Mouse (Mus musculus): ENCODE measurements around the gene Tcte1. TPM values are rescaled to one million over a fixed set of nuclear protein-coding genes. Genes with fewer than 3 reads are reported as not detected.

Tcte1 gene
- polyA plus RNA-seq, 1 experiment from 2014 or later = 2.0 TPM

GRCm38 (mm10) chr17:45488321-45489254 is 34.6 kb upstream of the Tcte1 start:
- 87% methylated on average over 23 of the region's 23 CpGs for WGBS
- H3K27ac ChIP-seq (ENCODE audit: low read depth, low read length) = no peak overlapping the region
- no peak for ATAC-seq (ENCODE audit: low FRiP score)

GRCm38 (mm10) chr17:45489736-45490135 is 33.5 kb upstream of the Tcte1 start:
- Histone ChIP-seq H3K4me1 (replicated peaks; ENCODE audit: control insufficient read depth, insufficient read depth, low read length) (no peaks in the 10 kb centered on the region), H3K27me3 (ENCODE audit: control insufficient read depth, insufficient read depth, low read length) (no peaks in the 10 kb centered on the region), H3K27ac (ENCODE audit: low read depth, low read length) (no peak overlapping the region), H3K4me2 (replicated peaks; ENCODE audit: low read depth, low read length) (no peak overlapping the region), H3K4me3 (ENCODE audit: low read depth, low read length) (no peak overlapping the region), H3K36me3 (ENCODE audit: control insufficient read depth, insufficient read depth, low read length) (no peaks in the 10 kb centered on the region), H3K9ac (ENCODE audit: low read depth, low read length) (no peak overlapping the region), H3K9me3 (ENCODE audit: control insufficient read depth, low read length) (no peaks in the 10 kb centered on the region)
- WGBS = 84% methylated on average over 6 of the region's 6 CpGs
- ATAC-seq (ENCODE audit: low FRiP score) (no peak), DNase-seq (ENCODE audit: low spot score) (no peak)

More at GRCm38 (mm10) chr17:45488321-45489254, 34.6 kb upstream of the Tcte1 start:
- Histone ChIP-seq H3K4me1 (replicated peaks; ENCODE audit: control insufficient read depth, insufficient read depth, low read length) (no peaks in the 10 kb centered on the region), H3K9ac (ENCODE audit: low read depth, low read length) (no peak overlapping the region), H3K36me3 (ENCODE audit: control insufficient read depth, insufficient read depth, low read length) (no peaks in the 10 kb centered on the region), H3K4me3 (ENCODE audit: low read depth, low read length) (no peak overlapping the region), H3K27me3 (ENCODE audit: control insufficient read depth, insufficient read depth, low read length) (no peaks in the 10 kb centered on the region), H3K4me2 (replicated peaks; ENCODE audit: low read depth, low read length) (no peak overlapping the region), H3K9me3 (ENCODE audit: control insufficient read depth, low read length) (no peaks in the 10 kb centered on the region)
- DNase-seq (ENCODE audit: low spot score) = no peak

GRCm38 (mm10) chr17:45490532-45491154 is 32.6 kb upstream of the Tcte1 start:
- Histone ChIP-seq H3K27ac (ENCODE audit: low read depth, low read length) (no peak overlapping the region), H3K36me3 (ENCODE audit: control insufficient read depth, insufficient read depth, low read length) (no peaks in the 10 kb centered on the region), H3K4me2 (replicated peaks; ENCODE audit: low read depth, low read length) (no peak overlapping the region), H3K4me3 (ENCODE audit: low read depth, low read length) (no peak overlapping the region), H3K9ac (ENCODE audit: low read depth, low read length) (no peak overlapping the region), H3K9me3 (ENCODE audit: control insufficient read depth, low read length) (no peaks in the 10 kb centered on the region), H3K27me3 (ENCODE audit: control insufficient read depth, insufficient read depth, low read length) (no peaks in the 10 kb centered on the region), H3K4me1 (replicated peaks; ENCODE audit: control insufficient read depth, insufficient read depth, low read length) (no peaks in the 10 kb centered on the region)
- ATAC-seq (ENCODE audit: low FRiP score) (no peak), DNase-seq (ENCODE audit: low spot score) (no peak)
- 83% methylated on average over 13 of the region's 13 CpGs for WGBS

- H3K4me3 ChIP-seq (ENCODE audit: low read depth, low read length) = no peak overlapping the region
- no peaks in the 10 kb centered on the region for H3K36me3 ChIP-seq (ENCODE audit: control insufficient read depth, insufficient read depth, low read length)
- ATAC-seq (ENCODE audit: low FRiP score) = no peak
- H3K4me2 ChIP-seq (replicated peaks; ENCODE audit: low read depth, low read length) = no peak overlapping the region
- H3K27ac ChIP-seq (ENCODE audit: low read depth, low read length) = no peak overlapping the region
- no peak overlapping the region for H3K9ac ChIP-seq (ENCODE audit: low read depth, low read length)
- no peaks in the 10 kb centered on the region for H3K4me1 ChIP-seq (replicated peaks; ENCODE audit: control insufficient read depth, insufficient read depth, low read length)
- no peaks in the 10 kb centered on the region for H3K9me3 ChIP-seq (ENCODE audit: control insufficient read depth, low read length)
- DNase-seq (ENCODE audit: low spot score) = no peak
- no peaks in the 10 kb centered on the region for H3K27me3 ChIP-seq (ENCODE audit: control insufficient read depth, insufficient read depth, low read length)
- 75% methylated on average over 11 of the region's 11 CpGs for WGBS
Measured at GRCm38 (mm10) chr17:45495398-45495797, 27.8 kb upstream of the Tcte1 start.

GRCm38 (mm10) chr17:45498397-45498796 is 24.8 kb upstream of the Tcte1 start:
- Histone ChIP-seq H3K9ac (ENCODE audit: low read depth, low read length) (no peak overlapping the region), H3K4me2 (replicated peaks; ENCODE audit: low read depth, low read length) (no peak overlapping the region), H3K4me3 (ENCODE audit: low read depth, low read length) (no peak overlapping the region), H3K27me3 (ENCODE audit: control insufficient read depth, insufficient read depth, low read length) (no peaks in the 10 kb centered on the region), H3K27ac (ENCODE audit: low read depth, low read length) (no peak overlapping the region), H3K4me1 (replicated peaks; ENCODE audit: control insufficient read depth, insufficient read depth, low read length) (no peaks in the 10 kb centered on the region), H3K9me3 (ENCODE audit: control insufficient read depth, low read length) (no peaks in the 10 kb centered on the region), H3K36me3 (ENCODE audit: control insufficient read depth, insufficient read depth, low read length) (no peaks in the 10 kb centered on the region)
- DNase-seq (ENCODE audit: low spot score) (no peak), ATAC-seq (ENCODE audit: low FRiP score) (no peak)
- WGBS = 86% methylated on average over 13 of the region's 13 CpGs

- ATAC-seq (ENCODE audit: low FRiP score) (no peak), DNase-seq (ENCODE audit: low spot score) (no peak)
- H3K36me3 ChIP-seq (ENCODE audit: control insufficient read depth, insufficient read depth, low read length) = no peaks in the 10 kb centered on the region
- H3K4me2 ChIP-seq (replicated peaks; ENCODE audit: low read depth, low read length) = no peak overlapping the region
- no peak overlapping the region for H3K27ac ChIP-seq (ENCODE audit: low read depth, low read length)
- no peak overlapping the region for H3K4me3 ChIP-seq (ENCODE audit: low read depth, low read length)
- H3K27me3 ChIP-seq (ENCODE audit: control insufficient read depth, insufficient read depth, low read length) = no peaks in the 10 kb centered on the region
- H3K4me1 ChIP-seq (replicated peaks; ENCODE audit: control insufficient read depth, insufficient read depth, low read length) = no peaks in the 10 kb centered on the region
- no peaks in the 10 kb centered on the region for H3K9me3 ChIP-seq (ENCODE audit: control insufficient read depth, low read length)
- no peak overlapping the region for H3K9ac ChIP-seq (ENCODE audit: low read depth, low read length)
- 61% methylated on average over 2 of the region's 2 CpGs for WGBS
Measured at GRCm38 (mm10) chr17:45499516-45499915, 23.7 kb upstream of the Tcte1 start.

- Histone ChIP-seq H3K4me3 (ENCODE audit: low read depth, low read length) (no peak overlapping the region), H3K4me2 (replicated peaks; ENCODE audit: low read depth, low read length) (no peak overlapping the region), H3K4me1 (replicated peaks; ENCODE audit: control insufficient read depth, insufficient read depth, low read length) (no peaks in the 10 kb centered on the region), H3K27me3 (ENCODE audit: control insufficient read depth, insufficient read depth, low read length) (no peaks in the 10 kb centered on the region), H3K9ac (ENCODE audit: low read depth, low read length) (no peak overlapping the region), H3K36me3 (ENCODE audit: control insufficient read depth, insufficient read depth, low read length) (no peaks in the 10 kb centered on the region), H3K9me3 (ENCODE audit: control insufficient read depth, low read length) (no peaks in the 10 kb centered on the region), H3K27ac (ENCODE audit: low read depth, low read length) (no peak overlapping the region)
- 57% methylated on average over 4 of the region's 4 CpGs for WGBS
- ATAC-seq (ENCODE audit: low FRiP score) (no peak), DNase-seq (ENCODE audit: low spot score) (no peak)
Measured at GRCm38 (mm10) chr17:45500981-45501380, 22.3 kb upstream of the Tcte1 start.

GRCm38 (mm10) chr17:45502324-45502723 is 20.9 kb upstream of the Tcte1 start:
- no peak for DNase-seq (ENCODE audit: low spot score)
- ATAC-seq (ENCODE audit: low FRiP score) = no peak
- 62% methylated on average over 4 of the region's 4 CpGs for WGBS
- no peaks in the 10 kb centered on the region; the same call in 1 of the 2 replicates for H3K4me1 ChIP-seq (replicated peaks; ENCODE audit: control insufficient read depth, insufficient read depth, low read length)
- H3K4me2 ChIP-seq (replicated peaks; ENCODE audit: low read depth, low read length) = no peak overlapping the region
- H3K9me3 ChIP-seq (ENCODE audit: control insufficient read depth, low read length) = no peaks in the 10 kb centered on the region
- no peaks in the 10 kb centered on the region for H3K27me3 ChIP-seq (ENCODE audit: control insufficient read depth, insufficient read depth, low read length)
- no peak overlapping the region for H3K4me3 ChIP-seq (ENCODE audit: low read depth, low read length)
- no peak overlapping the region for H3K9ac ChIP-seq (ENCODE audit: low read depth, low read length)
- H3K36me3 ChIP-seq (ENCODE audit: control insufficient read depth, insufficient read depth, low read length) = no peaks in the 10 kb centered on the region
- H3K27ac ChIP-seq (ENCODE audit: low read depth, low read length) = no peak overlapping the region
